Mouse (Mus musculus): Measurements from ENCODE around the gene Card9. TPM values are rescaled to one million over a fixed set of nuclear protein-coding genes. Genes with fewer than 3 reads are reported as not detected.
A peak's percentile ranks its signal among the peaks of the same experiment; 100 is the strongest.

The Card9 gene
- total RNA-seq, 2 experiments from 2014 or later: 2.6 to 3.3 TPM

DNA sequence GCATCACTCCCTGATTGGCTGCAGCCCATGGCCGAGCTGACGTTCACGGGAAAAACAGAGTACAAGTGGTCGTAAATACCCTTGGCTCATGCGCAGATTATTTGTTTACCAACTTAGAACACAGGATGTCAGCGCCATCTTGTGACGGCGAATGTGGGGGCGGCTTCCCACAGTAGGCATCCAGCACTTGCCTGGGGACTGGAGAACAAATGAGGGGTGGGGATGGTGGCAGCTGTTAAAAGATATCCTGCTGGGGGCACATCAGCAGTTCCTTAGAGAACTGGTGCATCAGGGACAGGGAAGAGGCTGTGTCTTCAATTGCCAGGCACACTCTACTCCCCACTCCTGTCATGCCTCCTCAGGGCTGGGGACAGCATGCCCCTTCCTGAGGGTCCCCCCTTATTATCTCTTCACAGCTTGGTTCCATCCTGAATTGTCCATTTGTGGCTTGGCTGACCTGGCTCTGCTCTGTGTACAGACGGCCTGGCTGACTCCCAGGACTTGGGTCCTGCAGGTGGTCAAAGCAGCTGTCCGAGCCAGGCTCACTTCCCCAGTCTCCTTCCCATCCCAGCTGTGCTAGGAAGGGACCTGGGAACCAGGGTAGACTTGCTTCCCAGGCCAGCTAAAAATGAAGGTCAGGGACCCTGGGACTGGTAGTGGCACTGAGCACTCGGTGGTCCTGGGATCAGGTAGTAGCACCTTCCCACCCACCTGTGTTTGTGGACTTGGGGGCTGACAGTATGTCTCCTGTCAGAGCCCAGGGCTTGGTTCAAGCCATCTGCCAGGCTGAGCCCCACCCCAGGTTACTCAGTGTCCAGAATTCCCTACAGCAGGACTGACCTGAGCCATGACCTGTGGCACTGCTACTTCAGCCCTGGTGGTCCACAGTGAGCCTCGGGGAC, 22.2 kb downstream of the Card9 start:
- DNase-seq (ENCODE audit: low spot score in 2 of 2): no peak
- intact Hi-C loops (cut with DNase I): no loop called here

DNA sequence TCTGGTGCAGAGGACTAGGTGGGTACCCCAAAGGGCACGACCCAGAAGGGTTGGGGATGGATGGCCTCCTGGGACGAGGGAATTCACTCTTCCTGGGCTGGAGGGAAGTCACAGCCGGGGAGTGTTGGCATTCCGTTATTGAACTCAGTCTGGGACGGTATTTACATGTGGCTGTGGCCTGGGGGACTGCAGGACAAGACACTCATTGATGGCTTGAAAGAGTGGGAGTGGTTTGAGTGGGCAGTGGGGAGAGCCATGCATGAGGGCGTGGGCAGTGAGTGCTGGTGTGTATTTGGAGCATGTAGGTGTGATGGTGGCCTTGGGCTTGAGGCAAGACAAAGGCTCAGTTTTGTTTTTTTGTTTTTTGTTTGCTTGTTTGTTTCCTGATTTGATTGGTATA, 30.0 kb downstream of the Card9 start:
- intact Hi-C loops (cut with DNase I): no loop called here

DNA sequence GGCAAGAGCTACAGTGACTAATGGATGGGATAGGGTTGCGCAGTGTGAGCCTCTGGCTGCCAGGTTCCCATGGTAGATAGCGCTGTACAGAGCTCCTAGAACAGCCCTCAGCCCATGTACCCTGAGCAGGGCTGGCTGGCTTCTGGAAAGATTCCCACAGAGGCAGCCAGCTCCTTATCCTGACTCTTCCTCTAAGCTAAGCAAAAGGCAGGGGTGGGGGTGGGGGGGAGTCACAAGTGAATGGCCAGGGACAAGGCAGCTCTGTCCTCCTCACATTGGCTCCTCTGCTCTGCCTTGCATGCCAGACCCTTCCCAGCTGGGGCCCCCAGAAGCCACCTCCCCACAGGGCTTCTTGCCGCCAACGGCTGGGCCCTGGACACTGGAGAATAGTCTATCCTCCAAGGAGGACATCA, 30.7 kb downstream of the Card9 start:
- intact Hi-C loops (cut with DNase I): no loop called here

More for the DNA sequence above, 30.0 kb downstream of the Card9 start:
- DNase-seq (ENCODE audit: low spot score in 2 of 2): peak in 1 of 2 experiments; percentile 30

DNA sequence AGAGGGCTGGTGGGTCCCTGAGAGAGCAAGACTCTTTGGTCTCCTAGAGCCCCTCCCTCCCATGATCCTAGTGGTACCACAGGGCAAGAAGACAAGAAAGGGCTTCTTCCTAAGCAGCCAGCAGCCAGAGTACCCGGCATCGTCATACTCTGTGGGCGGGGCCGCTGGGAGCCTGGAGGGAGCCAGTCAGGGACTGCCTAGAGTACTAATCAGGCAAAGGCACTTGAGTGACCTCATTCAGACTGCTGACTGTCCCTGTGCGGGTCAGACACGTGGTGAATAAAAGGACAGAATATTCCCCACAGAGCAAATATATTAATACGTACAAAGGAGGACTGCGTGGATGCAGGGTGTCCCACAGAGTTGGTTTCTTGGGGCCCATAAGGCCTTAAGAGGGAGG, 31.3 kb downstream of the Card9 start:
- intact Hi-C loops (cut with DNase I): loop anchor here (5.0 to 10.0 kb wide), 2 partner anchors 113 to 235 kb away; no protein-coding TSS in a partner anchor
- DNase-seq (ENCODE audit: low spot score in 2 of 2): peak in 1 of 2 experiments; percentile 54

More for the DNA sequence above, 30.7 kb downstream of the Card9 start:
- no peak for DNase-seq (ENCODE audit: low spot score in 2 of 2)

DNA sequence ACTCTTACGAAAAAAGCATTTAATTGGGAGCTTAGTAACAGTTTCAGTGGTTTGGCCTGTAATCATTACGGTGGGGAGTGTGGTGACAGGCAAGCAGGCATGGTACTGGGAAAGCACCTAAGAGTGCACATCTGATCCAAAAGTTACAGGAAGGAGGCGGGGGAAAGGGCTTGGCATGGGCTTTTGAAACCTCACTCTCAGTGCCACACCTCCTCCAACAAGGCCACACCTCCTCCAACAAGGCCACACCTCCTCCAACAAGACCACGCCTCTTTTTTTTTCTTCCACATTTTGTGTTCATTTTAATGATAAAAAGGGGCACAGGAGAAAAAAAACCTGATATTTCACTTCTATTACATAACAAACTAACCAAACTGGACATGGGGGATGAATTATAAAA, 32.9 kb downstream of the Card9 start:
- intact Hi-C loops (cut with DNase I): loop anchor here (5.0 to 10.0 kb wide), 2 partner anchors 114 to 237 kb away; no protein-coding TSS in a partner anchor
- no peak for DNase-seq (ENCODE audit: low spot score in 2 of 2)

DNA sequence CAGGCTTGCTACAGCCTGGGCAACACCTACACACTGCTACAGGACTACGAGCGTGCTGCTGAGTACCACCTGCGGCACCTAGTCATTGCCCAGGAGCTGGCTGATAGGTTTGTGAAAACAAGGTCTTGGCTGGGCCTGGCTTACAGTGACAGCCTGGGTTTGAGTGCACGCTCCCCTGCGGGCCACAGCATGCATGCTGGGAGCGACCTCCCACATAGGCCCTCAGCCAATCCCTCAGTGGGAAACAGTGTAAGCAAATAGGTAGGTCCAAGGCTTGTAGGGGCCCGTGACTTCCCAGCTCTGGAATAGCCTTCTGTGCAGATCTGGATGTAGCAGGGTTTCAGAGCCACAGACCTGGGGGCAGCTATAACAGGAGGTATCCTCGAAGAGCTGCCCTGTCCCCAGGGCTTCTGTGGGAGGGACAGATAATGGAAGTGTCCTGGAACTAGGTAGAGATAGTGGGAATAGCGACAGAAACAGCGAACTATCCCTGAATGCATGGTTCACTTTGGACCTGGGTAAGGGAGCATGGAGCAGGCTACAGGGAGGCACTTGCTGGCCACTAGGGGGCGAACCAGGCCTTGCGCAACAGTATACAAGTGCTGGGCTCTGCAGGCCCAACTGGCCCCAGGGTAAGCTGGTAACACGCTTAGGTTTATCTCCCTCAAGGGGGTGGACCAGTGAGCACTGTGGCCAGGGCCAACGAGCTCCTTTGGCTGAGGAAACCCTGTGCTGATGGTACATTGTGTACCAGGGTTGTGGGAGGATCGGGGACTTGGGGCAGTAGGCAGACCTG, 35.1 kb downstream of the Card9 start:
- no peak for DNase-seq (ENCODE audit: low spot score in 2 of 2)
- intact Hi-C loops (cut with DNase I): loop anchor here (1.0 to 10.0 kb wide), 3 partner anchors 27 to 239 kb away; partner anchors contain the start of gene Dnlz

DNA sequence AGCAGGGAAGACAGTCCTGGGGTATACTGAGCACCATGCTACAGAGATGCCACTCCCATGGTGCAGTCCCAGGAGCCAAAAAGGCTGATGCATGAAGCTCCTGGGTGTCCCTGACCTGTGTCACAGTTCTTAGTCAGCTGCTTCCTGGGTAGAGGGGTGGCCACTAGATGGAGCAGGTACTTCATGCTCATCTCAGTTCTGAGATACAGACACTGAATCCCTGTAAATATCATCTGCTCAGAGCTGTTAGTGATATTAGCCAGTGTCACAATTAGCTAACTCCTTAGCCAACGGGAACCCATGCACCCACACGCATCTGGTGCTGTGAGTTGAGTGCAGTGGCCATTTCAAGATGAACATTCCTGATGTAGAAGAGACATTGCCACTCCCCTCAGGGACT, 35.8 kb downstream of the Card9 start:
- intact Hi-C loops (cut with DNase I): loop anchor here (1.0 to 10.0 kb wide), 3 partner anchors 27 to 240 kb away; partner anchors contain the start of gene Dnlz
- peak in 1 of 2 experiments; percentile 70 for DNase-seq (ENCODE audit: low spot score in 2 of 2)

DNA sequence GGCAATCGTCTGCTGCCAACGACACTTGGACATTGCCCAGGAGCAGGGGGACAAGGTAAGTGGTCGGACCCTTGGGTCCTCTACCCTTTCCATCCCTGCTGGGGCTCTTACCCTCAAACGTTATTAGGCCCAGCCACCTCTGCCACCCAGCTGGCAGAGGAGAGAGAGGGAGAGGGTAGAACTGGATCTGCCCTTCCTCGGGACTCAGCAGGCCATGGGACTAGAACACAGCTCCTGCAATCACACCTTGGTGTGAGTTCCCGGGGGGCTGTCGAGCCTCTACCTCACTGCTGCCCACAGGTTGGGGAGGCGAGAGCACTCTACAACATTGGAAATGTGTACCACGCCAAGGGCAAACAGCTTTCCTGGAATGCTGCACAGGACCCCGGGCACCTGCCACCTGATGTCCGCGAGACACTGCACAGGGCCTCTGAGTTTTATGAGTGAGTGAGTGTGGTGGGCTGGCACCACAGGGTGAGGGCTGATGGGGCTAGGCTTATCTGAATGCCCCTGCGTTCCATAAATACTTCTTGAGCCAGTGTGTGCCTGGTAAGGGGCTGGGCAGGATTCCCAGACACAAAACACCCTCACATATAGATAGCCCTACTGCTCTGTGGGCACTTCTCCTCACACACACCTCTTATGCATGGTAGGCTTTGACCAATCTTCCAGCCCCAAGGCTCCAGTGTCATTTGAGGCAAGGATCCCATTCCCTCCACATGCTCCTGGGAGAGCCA, 37.0 kb downstream of the Card9 start:
- intact Hi-C loops (cut with DNase I): loop anchor here (10.0 kb wide), 1 partner anchor 241 kb away; no protein-coding TSS in a partner anchor
- no peak for DNase-seq (ENCODE audit: low spot score in 2 of 2)

DNA sequence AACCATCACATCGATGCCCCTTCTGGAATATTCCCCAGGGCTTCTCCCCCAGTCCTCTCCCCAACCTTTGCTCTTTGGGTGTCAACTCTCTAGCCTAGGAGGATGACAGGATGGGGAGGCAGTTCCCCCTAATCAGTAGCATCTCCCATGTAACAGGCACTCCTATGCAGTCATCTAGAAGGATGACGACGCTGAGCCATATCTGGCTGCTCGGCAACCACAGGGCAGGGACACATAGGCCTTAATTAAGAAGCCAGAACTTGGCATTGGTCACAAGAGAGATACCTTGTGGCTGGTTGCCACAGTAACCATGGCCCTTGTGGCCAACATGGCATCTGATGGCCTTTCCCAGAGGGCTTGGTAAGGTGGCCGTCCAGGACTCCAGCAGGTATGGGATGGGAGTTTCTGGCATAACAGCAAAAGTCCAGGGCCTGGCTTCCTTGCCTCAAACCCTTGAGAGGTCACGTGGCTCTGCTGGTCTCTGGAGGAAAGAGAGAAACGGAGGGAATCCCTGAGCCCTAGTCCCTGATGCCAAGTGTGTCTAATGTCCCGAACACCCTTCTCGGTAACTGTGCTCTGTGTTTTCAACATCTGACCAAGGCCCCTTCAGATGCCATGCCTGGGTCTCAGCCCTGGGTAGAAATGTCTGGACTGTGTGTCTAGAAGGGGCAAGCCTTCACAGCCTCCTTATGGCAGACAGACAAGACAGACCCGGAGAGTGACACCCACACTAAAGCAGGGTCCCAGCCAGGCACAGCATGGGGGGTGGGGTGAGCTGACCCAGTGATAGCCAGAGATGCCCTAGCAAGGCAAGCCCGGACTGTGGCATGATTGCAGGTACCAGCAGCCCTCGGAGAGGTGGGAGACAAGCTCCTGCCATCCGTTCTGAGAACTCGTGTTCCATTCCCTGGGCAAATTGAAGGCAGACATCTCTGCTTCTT, 40.2 kb downstream of the Card9 start:
- intact Hi-C loops (cut with DNase I): loop anchor here (10.0 kb wide), 1 partner anchor 244 kb away; no protein-coding TSS in a partner anchor
- no peak for DNase-seq (ENCODE audit: low spot score in 2 of 2)

DNA sequence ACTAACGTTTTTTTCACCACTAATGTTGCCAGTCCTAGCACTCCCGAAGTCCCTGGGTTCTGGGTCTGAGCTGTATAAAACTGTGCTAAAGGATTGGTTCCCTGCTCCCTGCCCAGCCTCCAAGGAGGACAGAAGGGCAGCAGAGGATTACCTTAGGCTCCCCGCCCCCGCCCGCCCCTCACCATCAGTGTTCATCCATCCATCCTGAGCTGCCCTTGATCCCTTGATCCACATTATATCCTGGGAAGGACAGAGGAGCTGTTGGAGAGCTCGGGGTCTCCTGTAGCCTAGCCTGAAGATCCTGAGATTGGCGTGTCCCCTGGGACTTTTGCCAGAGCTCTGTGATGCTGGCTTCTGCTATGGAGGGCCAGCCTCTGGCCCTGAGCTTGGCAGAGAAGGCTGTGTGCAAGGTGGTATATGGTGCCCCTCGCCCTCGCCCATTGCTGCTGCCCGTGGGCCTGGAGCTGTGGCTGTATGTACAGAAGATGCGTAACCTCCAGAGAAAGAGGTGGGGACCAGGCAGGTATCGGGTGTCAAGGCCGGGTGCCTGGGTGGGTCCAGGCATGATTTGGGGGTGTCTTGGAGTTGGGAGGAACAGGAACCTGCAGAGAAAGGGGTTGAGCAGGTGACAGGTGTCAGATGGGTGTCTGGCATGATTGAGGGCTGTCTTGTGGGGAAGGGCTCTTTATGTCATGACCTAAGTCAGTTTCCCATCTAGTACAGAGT, 41.0 kb downstream of the Card9 start:
- DNase-seq (ENCODE audit: low spot score in 2 of 2): no peak
- intact Hi-C loops (cut with DNase I): loop anchor here (10.0 kb wide), 2 partner anchors 245 to 585 kb away; partner anchors contain the start of gene Surf6

DNA sequence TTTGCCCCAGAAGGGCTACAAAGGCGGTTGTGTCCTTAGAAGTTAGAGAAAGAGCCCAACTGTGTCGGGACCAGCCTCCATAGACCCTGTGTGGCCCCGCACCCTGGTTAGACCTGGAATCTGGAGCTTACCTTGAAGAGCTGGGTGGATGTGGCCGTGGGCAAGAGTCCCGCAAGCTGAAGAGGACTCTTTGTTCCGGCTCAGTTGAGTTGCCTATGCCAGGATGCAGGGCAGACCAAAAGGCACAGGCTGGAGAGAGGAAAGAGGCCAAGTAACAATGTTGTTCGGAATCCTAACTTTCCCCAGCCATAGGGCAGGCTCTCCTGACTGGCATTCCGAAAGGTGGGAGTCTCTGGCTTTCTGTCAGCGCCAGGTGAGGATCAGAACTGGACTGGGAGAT, 41.6 kb downstream of the Card9 start:
- DNase-seq (ENCODE audit: low spot score in 2 of 2): no peak
- intact Hi-C loops (cut with DNase I): loop anchor here (10.0 kb wide), 1 partner anchor 586 kb away; the partner anchor contains the start of gene Surf6

DNA sequence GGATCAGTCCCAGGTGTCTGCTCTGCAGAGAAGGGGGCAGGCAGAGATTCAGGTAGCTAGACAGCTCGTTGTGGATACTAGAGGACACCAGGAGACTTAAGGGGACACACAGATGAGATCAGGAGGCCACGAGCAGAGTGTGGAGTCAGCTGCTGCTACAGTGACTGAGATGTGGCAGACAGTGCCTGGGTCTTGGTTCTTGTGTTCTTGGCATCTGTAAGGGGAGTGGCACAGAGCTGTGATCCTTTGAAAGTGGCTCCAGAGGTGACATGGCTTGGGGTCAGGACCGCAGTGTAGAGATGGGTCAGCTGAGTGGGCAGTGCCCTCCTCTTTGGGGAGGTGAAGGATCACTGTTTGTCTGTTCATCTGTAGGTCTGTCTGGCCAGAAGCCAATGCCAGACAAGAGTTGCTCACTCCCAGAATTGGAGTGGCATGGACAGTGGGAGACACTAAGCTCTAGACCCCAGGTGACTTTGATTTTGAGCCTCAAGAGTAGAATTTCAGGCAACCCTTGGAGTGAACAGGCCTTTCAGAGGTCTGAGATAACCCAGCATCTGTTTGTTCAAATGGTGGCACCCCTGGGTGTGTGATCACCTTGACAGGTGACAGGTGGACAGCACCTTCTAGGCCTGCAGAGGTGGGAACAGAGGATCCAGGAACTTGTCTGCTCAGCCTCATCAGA, 42.6 kb downstream of the Card9 start:
- intact Hi-C loops (cut with DNase I): loop anchor here (10.0 kb wide), 1 partner anchor 587 kb away; the partner anchor contains the start of gene Surf6

DNA sequence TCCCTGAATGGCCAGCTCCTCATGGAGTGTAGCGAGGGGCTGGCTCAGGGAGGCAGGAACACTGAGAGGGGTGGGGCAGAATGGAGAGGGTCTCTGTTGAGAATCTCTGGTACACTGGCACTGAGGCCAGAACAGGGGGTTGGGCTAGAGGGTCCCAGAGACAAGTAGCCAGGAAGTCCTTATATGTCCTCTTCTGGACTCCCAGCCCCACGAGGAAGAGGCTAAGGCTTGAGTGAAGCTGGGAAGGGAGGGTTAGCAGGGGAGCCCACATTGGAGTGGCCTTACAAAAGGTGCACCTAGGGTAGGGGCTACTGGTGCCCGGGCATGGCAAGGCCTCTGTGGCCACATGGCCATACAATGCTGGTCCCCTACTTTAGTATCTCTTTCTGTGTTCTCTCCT, 43.3 kb downstream of the Card9 start:
- DNase-seq (ENCODE audit: low spot score in 2 of 2): no peak
- intact Hi-C loops (cut with DNase I): loop anchor here (10.0 kb wide), 1 partner anchor 587 kb away; the partner anchor contains the start of gene Surf6

More for the DNA sequence above, 42.6 kb downstream of the Card9 start:
- DNase-seq (ENCODE audit: low spot score in 2 of 2): no peak

DNA sequence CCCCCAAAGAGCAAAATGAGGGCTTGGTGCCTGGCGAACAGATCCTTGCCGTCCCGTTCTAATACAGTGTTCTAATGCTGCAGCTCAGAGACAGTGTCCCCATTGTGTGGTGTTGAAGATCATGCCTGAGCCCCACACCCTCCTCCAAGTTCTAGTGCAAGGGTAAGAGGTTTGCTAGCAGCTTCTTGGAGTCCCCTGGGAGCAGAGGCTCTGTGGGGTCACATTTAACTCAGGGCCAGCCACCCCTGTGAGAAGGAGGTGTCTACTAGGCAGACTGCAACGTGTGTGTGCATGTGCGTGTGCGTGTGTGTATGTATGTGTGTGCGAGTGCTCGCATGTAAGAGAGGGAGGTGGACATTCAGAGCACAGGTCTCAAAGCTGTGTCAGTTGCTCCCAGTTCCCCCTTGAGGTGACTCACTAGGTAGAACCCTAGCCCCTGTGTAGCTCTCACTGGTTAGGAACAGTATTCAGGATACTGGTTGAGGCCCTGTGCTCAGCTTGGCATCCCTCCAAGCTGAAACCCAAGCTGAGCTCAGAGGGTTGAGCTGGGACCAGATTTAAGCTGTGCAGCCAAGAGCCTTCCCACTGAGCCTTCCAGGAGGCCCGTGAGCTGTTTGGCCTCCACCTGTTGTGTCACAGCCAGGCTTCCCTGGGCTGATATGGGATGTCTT, 44.0 kb downstream of the Card9 start:
- intact Hi-C loops (cut with DNase I): loop anchor here (10.0 kb wide), 1 partner anchor 588 kb away; the partner anchor contains the start of gene Surf6
- no peak for DNase-seq (ENCODE audit: low spot score in 2 of 2)

DNA sequence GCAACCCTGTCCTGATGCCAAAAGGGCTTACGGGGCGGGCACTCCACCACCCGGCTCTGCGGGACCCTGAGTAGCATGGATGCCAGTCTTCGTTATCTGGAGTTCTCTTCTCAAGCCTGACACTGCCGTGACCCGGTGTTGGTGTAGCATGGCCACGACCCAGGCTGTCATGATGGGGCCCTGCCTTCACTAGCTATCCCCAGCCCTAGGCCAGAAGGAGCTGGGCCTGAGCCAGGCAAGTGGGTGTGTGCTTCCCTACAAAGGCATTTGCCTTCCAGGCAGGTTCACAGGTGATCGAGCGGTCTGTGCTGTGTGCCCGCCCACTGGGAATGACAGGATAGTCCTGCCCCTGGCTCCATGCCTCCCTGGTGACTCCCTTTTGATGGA, 44.8 kb downstream of the Card9 start:
- intact Hi-C loops (cut with DNase I): loop anchor here (10.0 kb wide), 1 partner anchor 589 kb away; the partner anchor contains the start of gene Surf6

More for the DNA sequence above, 44.8 kb downstream of the Card9 start:
- peak; percentile 46 to 48 for DNase-seq (ENCODE audit: low spot score in 2 of 2)

Measured in left cerebral cortex, postnatal 25 days (tissue).